Mouse (Mus musculus) cortical plate, adult 2 months (tissue): ENCODE data around the gene Smim20. TPM values are rescaled to one million over a fixed set of nuclear protein-coding genes. Genes with fewer than 3 reads are reported as not detected.
A peak's percentile ranks its signal among the peaks of the same experiment; 100 is the strongest.

Experiments used
- H3K27ac ChIP-seq: fragments of 200-500 bp; 2 replicates; pipeline ENCODE4 v1.5.1; 2012; ENCODE audit warnings: low read length, control low read depth, inconsistent platforms; ENCODE audit not compliant: insufficient read depth
- H3K4me1 ChIP-seq: fragments of 200-500 bp; 2 replicates; pipeline ENCODE4 v1.6.1; 2011; ENCODE audit warnings: low read length; ENCODE audit not compliant: control insufficient read depth, insufficient read depth
- H3K4me3 ChIP-seq: fragments of 200-500 bp; 2 replicates; pipeline ENCODE4 v1.5.1; 2011; ENCODE audit warnings: mild to moderate bottlenecking, low read length, control low read depth; ENCODE audit not compliant: insufficient read depth
- CTCF ChIP-seq: fragments of 200-500 bp; IDR thresholded peaks from 2 replicates; pipeline ENCODE4 v1.5.1; 2011; ENCODE audit warnings: mild to moderate bottlenecking, control low read depth, low read length; ENCODE audit not compliant: insufficient read depth; ENCODE audit errors: extremely low read depth
- POLR2A ChIP-seq: fragments of 200-500 bp; IDR thresholded peaks from 2 replicates; pipeline ENCODE4 v1.6.1; 2011; ENCODE audit warnings: mild to moderate bottlenecking, low read length, control low read depth; ENCODE audit not compliant: insufficient read depth; ENCODE audit errors: extremely low read depth
- polyA plus RNA-seq: library from polyadenylated mRNA; depleted of rRNA; stranded (reverse); fragments of >200 nt; gene quantifications from 2 replicates; pipeline ENCODE4 v1.2.3, GENCODE M21; 2012

The Smim20 gene
- polyA plus RNA-seq, 1 experiment: 82.2 TPM

DNA sequence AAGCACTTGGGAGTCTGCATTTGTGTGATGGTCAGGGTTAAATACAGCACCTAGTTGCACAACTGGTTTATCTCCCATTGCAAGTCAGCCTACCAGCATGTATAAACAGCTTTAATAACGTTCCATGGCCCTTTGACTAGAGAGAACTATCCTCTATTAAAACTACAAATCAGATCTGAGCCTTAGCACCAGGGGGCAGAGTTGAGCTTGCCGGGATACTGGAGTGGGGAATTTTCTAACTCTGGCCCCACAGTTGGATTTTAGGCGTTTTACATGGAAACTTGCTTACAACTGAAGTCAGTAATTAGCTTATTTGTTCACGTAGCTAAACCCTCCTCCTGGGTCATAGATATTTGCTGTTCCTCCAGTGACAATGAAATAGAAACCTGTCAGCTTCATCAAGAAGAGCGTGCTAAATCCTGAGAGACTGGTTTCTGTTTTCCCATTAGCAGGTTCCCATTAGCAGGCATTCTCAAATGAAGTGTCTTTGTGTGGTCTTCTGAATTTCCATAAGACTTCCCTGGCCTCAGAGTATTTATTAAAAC is 8.0 kb downstream of the Smim20 start:
- TF ChIP-seq CTCF: peak; percentile 56
- no peak for TF ChIP-seq POLR2A
- H3K4me1 ChIP-seq: peaks cover 12% of the 10 kb centered on the region
- H3K4me3 ChIP-seq: no peak overlapping the region
- H3K27ac ChIP-seq: no peak overlapping the region

DNA sequence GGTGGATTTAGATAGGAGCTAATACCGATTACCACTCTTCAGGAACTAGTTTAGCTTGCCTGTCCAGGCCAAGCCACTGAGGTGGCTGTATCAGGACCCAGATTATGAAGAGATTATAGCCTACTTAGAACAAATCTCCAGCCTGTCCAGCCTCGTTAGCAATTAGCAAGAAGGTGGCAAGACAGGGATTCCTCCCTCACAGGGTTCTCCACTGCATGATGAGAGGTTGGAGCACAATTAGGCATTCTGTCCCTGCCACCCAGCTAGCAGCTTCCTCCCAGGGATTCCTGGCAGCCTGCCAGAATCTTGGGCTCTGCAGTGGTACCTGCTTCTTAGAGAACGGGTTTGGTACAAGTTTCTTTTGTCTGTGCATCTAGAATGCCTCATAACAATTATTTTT is 8.5 kb downstream of the Smim20 start:
- Histone ChIP-seq H3K27ac (no peak overlapping the region), H3K4me3 (no peak overlapping the region), H3K4me1 (peaks cover 13% of the 10 kb centered on the region)
- no peak for TF ChIP-seq CTCF
- no peak for TF ChIP-seq POLR2A

DNA sequence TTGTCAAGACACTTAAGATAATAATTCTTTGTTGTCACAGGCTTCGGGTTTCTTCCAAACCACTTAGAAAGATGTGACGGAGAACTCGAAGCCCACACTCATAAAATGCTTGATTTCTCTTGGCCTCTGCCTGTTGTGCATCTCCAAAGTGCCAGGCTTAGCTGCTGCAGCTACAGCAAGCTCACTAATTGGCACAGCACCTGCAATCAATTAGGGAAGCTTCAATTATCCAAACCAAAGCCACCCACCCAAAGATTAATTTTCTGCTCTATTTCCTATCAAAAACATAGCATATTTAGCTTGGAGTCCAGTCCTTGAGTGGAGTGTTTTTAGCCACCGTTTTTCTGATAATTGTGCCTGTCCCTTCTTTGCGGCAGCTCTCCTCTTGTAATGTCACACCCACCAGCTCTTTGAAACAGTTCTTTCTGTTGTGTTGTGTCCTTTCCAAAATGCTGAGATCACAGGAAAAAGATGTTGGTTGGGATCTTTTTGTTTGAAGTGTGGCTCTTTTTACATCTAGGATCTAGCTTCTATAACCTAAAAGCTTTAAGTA is 9.7 kb downstream of the Smim20 start:
- H3K4me3 ChIP-seq: no peak overlapping the region

DNA sequence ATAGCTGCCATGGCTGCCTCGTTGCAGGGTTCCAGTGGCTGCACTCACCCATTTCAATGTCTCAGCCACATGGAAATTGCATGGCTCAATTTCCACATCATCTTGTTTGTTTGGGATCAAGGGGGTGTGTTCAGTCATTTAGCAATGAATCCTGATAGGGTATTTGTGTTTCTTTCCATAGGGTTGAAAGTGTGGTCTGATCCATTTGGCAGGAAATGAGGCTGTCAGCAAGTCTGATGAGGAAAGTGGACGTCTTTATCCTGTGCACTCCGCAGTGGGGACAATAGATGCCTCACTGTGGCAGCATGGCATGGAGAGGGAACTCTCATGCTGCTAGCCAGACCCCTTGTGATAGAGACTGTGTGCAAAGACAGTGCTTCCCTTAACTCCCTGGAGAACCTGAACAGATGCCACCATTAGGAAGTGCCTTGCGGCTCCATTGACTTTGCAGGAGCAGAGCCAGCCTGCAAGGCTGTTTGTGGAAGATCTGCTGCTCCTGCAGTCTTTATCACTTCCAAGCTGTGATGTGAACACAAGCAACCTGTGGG is 10.9 kb downstream of the Smim20 start:
- Histone ChIP-seq H3K4me1 (peaks cover 13% of the 10 kb centered on the region), H3K27ac (no peak overlapping the region), H3K4me3 (no peak overlapping the region)
- no peak for TF ChIP-seq CTCF
- no peak for TF ChIP-seq POLR2A

More for the DNA sequence above, 9.7 kb downstream of the Smim20 start:
- Histone ChIP-seq H3K27ac (no peak overlapping the region), H3K4me1 (peaks cover 13% of the 10 kb centered on the region)
- no peak for TF ChIP-seq POLR2A
- TF ChIP-seq CTCF: no peak

DNA sequence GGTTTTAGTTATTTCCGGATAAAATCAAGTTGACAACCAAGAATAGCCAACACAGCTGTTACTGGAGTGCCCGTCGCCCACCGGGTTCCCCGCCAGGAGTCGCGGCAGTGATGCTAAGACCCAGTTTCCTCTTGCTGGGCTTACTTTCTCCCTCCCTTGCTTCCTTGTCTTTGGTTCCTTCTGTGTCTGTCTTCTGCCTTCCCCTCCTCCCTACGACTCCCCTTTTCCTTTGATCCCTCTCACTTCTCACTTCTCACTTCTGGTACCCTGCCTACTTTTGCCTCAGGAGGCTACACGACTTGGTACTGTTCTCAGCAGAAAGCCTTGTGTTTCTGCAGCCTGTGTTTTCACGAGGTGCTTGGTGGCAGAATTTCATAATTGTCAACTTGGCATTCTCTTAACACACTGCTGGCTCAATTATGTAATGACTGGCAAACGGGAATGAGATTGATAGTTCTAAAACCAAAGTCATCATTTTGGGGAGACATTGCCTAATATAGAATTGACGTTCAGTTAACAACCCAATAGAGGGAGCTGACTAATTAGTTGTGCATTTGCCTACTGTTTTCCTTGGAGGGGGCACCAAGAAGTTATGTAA is 12.4 kb downstream of the Smim20 start:
- Histone ChIP-seq H3K4me1 (peaks cover 10% of the 10 kb centered on the region), H3K4me3 (no peak overlapping the region), H3K27ac (no peak overlapping the region; the same call in 1 of the 2 replicates)
- TF ChIP-seq CTCF: no peak
- TF ChIP-seq POLR2A: no peak

DNA sequence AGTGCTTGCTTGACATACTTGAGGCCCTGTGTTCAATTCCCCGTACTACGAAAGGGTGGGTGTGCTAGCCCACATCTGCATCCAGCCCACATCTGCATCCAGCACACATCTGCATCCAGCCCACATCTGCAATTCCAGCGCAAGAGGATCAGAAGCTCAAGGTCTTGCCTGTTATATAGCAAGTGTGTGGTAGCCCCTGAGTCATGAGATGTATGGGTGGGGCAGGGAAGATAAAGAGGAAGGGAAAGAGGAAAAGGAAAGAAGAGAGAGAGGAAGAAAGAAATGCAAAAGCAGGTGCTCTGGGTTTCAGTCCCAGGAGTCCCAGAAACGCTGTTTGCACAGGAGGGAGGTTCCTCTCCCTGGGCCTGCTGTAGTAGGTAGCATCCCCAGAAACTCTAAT is 15.6 kb downstream of the Smim20 start:
- H3K4me1 ChIP-seq: peaks cover 6% of the 10 kb centered on the region
- no peak overlapping the region for H3K27ac ChIP-seq
- no peak for TF ChIP-seq CTCF
- no peak for TF ChIP-seq POLR2A
- H3K4me3 ChIP-seq: no peak overlapping the region

DNA sequence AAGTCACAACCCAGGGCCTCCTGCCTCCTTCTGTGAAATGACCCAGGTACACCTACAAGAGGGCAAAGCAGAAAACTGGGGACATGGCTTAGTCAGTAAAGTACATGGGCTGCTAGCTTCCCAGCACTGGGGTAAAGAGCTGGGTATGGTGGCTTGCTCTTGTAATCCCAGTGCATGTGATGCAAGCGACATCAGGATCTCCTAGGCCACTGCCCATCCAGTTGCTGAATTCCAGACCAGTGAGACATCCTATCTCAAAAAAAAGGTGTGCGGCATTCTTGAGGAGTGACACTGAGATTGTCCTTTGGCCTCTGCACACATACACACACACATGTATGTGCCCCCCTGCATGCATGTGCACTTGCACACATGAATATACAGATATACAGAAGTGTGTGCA is 19.5 kb downstream of the Smim20 start:
- TF ChIP-seq CTCF (no peak), POLR2A (no peak)
- Histone ChIP-seq H3K4me3 (no peak overlapping the region), H3K27ac (no peak overlapping the region), H3K4me1 (no peaks in the 10 kb centered on the region)

DNA sequence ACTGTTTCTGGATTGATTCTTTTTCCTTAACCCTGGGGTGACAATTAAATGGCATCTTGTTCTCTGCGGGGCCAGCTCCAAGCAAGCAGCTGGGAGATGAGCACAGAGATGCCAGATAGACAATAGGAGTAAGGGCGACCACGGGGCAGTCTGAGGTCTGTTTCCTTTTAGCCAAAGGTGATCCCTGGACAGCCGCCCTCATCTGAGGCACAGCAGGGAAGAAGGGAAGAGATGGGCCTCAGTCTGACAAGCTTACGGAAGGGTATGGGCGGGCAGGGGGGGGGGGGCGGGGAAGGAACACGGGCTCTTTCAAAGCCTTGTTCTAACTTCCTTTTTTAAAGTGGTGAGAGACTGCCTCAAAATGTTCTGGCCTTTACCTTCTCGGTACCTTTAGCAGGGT is 22.6 kb downstream of the Smim20 start:
- TF ChIP-seq POLR2A (no peak), CTCF (no peak)
- Histone ChIP-seq H3K4me3 (no peak overlapping the region), H3K4me1 (no peaks in the 10 kb centered on the region; the same call in 1 of the 2 replicates), H3K27ac (no peak overlapping the region)

DNA sequence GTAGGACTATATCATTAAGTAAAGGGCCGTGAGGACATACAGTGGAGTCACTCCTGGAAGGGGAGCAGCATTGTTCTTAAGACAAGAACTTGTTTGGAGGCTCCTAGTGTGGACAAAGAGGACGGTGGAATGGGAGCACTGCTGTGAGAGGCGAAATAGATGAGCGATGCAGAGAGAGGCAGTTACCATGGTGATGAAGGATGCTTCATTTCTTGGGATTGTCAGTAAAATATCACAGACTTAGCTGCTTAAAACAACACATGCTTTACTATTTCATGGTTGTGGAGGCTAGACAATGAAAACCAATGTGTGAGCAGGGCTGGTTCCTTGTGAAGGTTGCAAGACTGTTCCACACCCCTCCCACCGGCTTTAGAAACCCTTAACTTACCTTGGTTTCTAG is 27.7 kb downstream of the Smim20 start:
- TF ChIP-seq CTCF (no peak), POLR2A (no peak)
- H3K4me1 ChIP-seq: no peaks in the 10 kb centered on the region; the same call in 1 of the 2 replicates
- H3K27ac ChIP-seq: no peak overlapping the region
- no peak overlapping the region for H3K4me3 ChIP-seq

DNA sequence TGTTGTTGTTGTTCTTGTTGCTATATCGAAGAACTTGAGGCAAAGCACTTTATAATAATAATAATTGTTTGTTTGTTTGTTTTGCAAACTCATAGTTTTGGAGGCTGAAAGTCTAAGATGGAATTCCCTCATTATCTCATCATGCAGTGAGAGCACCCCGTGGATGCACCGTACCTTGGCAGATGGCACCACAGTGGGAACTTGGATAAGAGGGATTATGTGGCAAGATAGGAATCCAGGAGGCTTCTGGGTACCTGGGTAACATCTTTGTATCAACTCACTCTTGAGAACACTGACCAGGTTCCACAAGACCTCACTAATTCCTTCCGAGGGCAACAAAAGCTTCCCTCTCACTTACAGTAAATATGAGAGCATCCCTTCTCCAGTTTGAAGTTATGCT is 30.1 kb downstream of the Smim20 start:
- no peak overlapping the region for H3K4me3 ChIP-seq
- H3K27ac ChIP-seq: no peak overlapping the region
- no peak for TF ChIP-seq CTCF
- no peak for TF ChIP-seq POLR2A
- no peaks in the 10 kb centered on the region; the same call in 1 of the 2 replicates for H3K4me1 ChIP-seq

DNA sequence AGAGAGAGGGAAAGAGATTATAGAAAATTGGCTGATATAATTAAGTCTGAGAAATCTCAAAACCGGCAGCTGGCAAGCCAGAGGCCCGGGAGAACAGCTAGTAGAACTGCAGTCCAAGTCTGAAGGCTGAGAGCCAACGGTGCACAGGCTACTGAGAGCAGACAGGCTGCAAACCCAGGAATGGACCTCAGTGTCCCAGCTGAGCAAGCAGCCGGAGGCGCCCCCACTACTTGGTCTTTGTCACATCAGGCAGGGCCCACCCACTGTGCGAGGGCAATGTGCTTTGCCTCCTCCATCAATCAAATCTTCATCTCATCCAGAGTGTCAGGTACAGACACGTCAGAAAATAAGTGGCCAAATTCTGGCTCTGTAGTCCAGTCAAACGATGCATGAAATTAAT is 34.6 kb downstream of the Smim20 start:
- no peak for TF ChIP-seq POLR2A
- TF ChIP-seq CTCF: no peak
- Histone ChIP-seq H3K4me1 (0 out of 2 replicates have a peak, but pooled peaks cover 3% of the 10 kb centered on the region), H3K27ac (no peak overlapping the region)

More for the DNA sequence above, 34.6 kb downstream of the Smim20 start:
- H3K4me3 ChIP-seq: no peak overlapping the region
